Mouse (Mus musculus) ES-CJ7 (cell line): ENCODE measurements at regions not wholly inside any gene's neighbourhood (a gene's known extent, or its start where the extent isn't known, plus 50 kb on each side); places are given as distances from the start of the nearest gene placed in this dataset.
A peak's percentile ranks its signal among the peaks of the same experiment; 100 is the strongest.

Source experiments
- DNase-seq: peaks from one replicate; pipeline ENCODE4 v3.0.0; 2011; ENCODE audit warnings: low read depth, low spot score

GRCm38 (mm10) chr12:26542451-26542850 lies 73.4 kb downstream of the Cmpk2 start:
- DNase-seq, result peak; percentile 45

GRCm38 (mm10) chr12:26535261-26535890 lies 66.4 kb downstream of the Cmpk2 start:
- no peak for DNase-seq

- DNase-seq, result no peak
Measured at GRCm38 (mm10) chr12:26534229-26535105, 65.5 kb downstream of the Cmpk2 start.

- no peak for DNase-seq
Measured at GRCm38 (mm10) chr12:26533641-26534151, 64.7 kb downstream of the Cmpk2 start.

DNA sequence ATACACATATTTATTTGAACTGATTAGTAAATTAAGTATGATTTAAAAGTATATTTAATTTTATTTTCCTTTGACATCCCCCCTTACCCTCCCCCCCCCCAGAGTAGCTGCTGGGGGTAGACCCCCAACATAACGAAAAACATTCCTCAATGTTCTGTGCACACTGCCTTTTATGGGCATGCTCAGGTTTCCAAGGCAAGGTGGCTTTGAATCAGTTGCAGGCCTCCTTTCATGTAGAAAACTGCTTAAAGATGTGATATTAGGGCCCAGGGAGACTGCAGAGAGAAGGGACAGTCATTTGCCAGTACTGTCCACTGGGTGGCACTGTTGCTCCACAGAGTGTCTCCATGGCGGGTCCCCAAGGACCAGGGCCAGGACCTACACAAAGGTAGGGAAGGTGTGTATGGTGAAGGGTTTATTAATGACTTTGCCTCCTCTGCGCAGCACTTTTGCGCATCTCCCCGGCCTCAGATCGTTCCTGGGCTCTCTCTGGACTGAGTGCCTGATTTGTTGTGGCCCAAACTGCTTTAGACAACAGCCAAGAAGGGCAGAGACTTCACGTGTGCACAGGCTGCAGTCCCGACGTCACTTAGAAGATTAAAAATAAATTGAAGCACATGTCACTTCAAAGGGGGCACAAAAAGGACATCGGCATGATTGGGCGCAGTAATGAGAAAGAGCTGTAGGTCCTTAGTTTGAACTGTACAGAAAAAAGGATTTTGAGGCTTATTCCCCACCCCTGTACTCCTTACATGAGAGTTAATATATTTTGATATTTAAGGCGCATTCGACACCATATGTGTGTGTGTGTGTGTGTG lies 64.0 kb downstream of the Cmpk2 start:
- DNase-seq, result peak; percentile 51

GRCm38 (mm10) chr12:26532076-26532475 lies 63.1 kb downstream of the Cmpk2 start:
- no peak for DNase-seq
